Mouse (Mus musculus): ENCODE measurements around the gene Atad1. TPM values are rescaled to one million over a fixed set of nuclear protein-coding genes. Genes with fewer than 3 reads are reported as not detected.
"Not testable (repeated sequence)": the region's sequence is repeated elsewhere in the genome, so short reads cannot be mapped to it uniquely, and the experiment has no call there.

Gene Atad1
- total RNA-seq, 2 experiments from 2014 or later = 50.7 to 53.3 TPM

- intact Hi-C loops (cut with DNase I) = no loop called here
- DNase-seq = no peak
These were observed 37.4 kb downstream of the Atad1 start for GRCm38 (mm10) chr19:32702191-32702590.

GRCm38 (mm10) chr19:32696674-32697073, 42.9 kb downstream of the Atad1 start:
- DNase-seq = no peak
- intact Hi-C loops (cut with DNase I) = no loop called here

- peak in 1 of 2 experiments; percentile 13 for DNase-seq
- intact Hi-C loops (cut with DNase I) = loop anchor here (5.0 kb wide), 2 partner anchors 182 to 717 kb away; no protein-coding TSS in a partner anchor
These were observed 49.9 kb downstream of the Atad1 start for GRCm38 (mm10) chr19:32689724-32690123.

GRCm38 (mm10) chr19:32688227-32688626, 51.4 kb downstream of the Atad1 start:
- not testable (repeated sequence) for DNase-seq
- intact Hi-C loops (cut with DNase I) = loop anchor here (5.0 kb wide), 1 partner anchor 716 kb away; no protein-coding TSS in a partner anchor

GRCm38 (mm10) chr19:32687721-32688120, 51.9 kb downstream of the Atad1 start:
- no peak for DNase-seq
- intact Hi-C loops (cut with DNase I) = loop anchor here (5.0 kb wide), 1 partner anchor 715 kb away; no protein-coding TSS in a partner anchor

GRCm38 (mm10) chr19:32683081-32683480, 56.5 kb downstream of the Atad1 start:
- intact Hi-C loops (cut with DNase I) = no loop called here
- no peak for DNase-seq

- no peak for DNase-seq
- intact Hi-C loops (cut with DNase I) = no loop called here
These were observed 58.7 kb downstream of the Atad1 start for GRCm38 (mm10) chr19:32680894-32681293.

- DNase-seq = no peak
- intact Hi-C loops (cut with DNase I) = no loop called here
These were observed 63.8 kb downstream of the Atad1 start for GRCm38 (mm10) chr19:32675766-32676165.

GRCm38 (mm10) chr19:32667830-32668229, 71.8 kb downstream of the Atad1 start:
- DNase-seq; intact Hi-C loops (cut with DNase I): not testable (repeated sequence)

- no peak for DNase-seq
- intact Hi-C loops (cut with DNase I) = no loop called here
These were observed 74.3 kb downstream of the Atad1 start for GRCm38 (mm10) chr19:32665243-32665642.

GRCm38 (mm10) chr19:32662936-32663335, 76.7 kb downstream of the Atad1 start:
- no peak for DNase-seq
- intact Hi-C loops (cut with DNase I) = no loop called here

- intact Hi-C loops (cut with DNase I) = no loop called here
- DNase-seq = no peak
These were observed 80.2 kb downstream of the Atad1 start for GRCm38 (mm10) chr19:32659346-32659745.

- no peak for DNase-seq
- intact Hi-C loops (cut with DNase I) = no loop called here
These were observed 85.8 kb downstream of the Atad1 start for GRCm38 (mm10) chr19:32653630-32654362.

- intact Hi-C loops (cut with DNase I) = no loop called here
- no peak for DNase-seq
These were observed 86.5 kb downstream of the Atad1 start for GRCm38 (mm10) chr19:32653122-32653521.

GRCm38 (mm10) chr19:32651046-32651445, 88.5 kb downstream of the Atad1 start:
- intact Hi-C loops (cut with DNase I) = no loop called here
- no peak for DNase-seq

- intact Hi-C loops (cut with DNase I) = no loop called here
These were observed 91.5 kb downstream of the Atad1 start for GRCm38 (mm10) chr19:32648019-32648571.

GRCm38 (mm10) chr19:32646382-32646781, 93.2 kb downstream of the Atad1 start:
- intact Hi-C loops (cut with DNase I) = no loop called here
- DNase-seq = no peak

More at GRCm38 (mm10) chr19:32648019-32648571, 91.5 kb downstream of the Atad1 start:
- DNase-seq = no peak

- intact Hi-C loops (cut with DNase I) = no loop called here
- no peak for DNase-seq
These were observed 93.6 kb downstream of the Atad1 start for GRCm38 (mm10) chr19:32645939-32646338.

GRCm38 (mm10) chr19:32643642-32644041, 95.9 kb downstream of the Atad1 start:
- intact Hi-C loops (cut with DNase I) = no loop called here

GRCm38 (mm10) chr19:32641995-32642394, 97.6 kb downstream of the Atad1 start:
- intact Hi-C loops (cut with DNase I) = no loop called here
- no peak for DNase-seq

More at GRCm38 (mm10) chr19:32643642-32644041, 95.9 kb downstream of the Atad1 start:
- DNase-seq = no peak

GRCm38 (mm10) chr19:32641535-32641934, 98.1 kb downstream of the Atad1 start:
- no peak for DNase-seq
- intact Hi-C loops (cut with DNase I) = no loop called here
